Comparison of ENCODE assay signal across 24 mouse cellular contexts in the genomic region with DNA sequence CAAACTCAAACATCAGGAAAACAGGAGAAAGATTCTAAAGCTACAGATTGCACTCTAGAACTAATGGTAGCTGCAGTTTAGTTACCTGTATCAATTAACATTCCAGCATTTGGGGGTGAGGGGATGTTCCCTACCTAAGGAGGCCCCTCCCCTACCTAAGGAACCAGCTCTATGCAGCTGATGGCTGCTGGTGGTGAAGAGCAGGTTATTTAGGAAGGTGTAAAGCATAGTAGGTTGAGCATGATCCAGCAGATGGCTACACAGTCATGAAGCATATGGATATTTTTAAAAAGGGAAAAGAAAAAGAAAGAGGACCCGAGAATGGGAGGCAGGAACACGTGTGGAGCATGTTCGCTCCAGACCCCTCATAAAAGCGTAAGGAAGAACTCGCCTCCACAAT. TPM values are rescaled to one million over a fixed set of nuclear protein-coding genes. Genes with fewer than 3 reads are reported as not detected.
DNase-seq lines count a peak whose midpoint lies in the region; ATAC-seq lines count a peak whose summit lies in the region.
"Had no signal": no experiment of that assay in that cellular context is flagged by ENCODE, and none has a peak within 500 bp of the region (broad histone marks: within the 10 kb centered on the region; RNA-seq: fewer than 3 reads in every experiment).

No protein-coding gene starts in this region.

- DNase-seq in neural tube, embryonic 10.5 days (ENCODE audit: extremely low spot score, low spot score): no peak
- DNase-seq in induced T-regulatory cell, adult 2 months (ENCODE audit: low read depth): peak; percentile 24
- no peak for DNase-seq in kidney, postnatal 14 days
- DNase-seq: adrenal gland, adult 8-10 months; adrenal gland, postnatal 14 days; adrenal gland, postnatal 36 days; cerebellum, adult 11-12 months; cerebellum, adult 2 months; cerebellum, adult 9-10 months; cerebellum, postnatal 10 days; cerebellum, postnatal 25 days; embryo, embryonic 11 days had no signal

- H3K4me1 ChIP-seq in forebrain, embryonic 16.5 days (replicated peaks; ENCODE audit: control insufficient read depth, insufficient read depth, low read length): no peaks in the 10 kb centered on the region
- H3K4me1 ChIP-seq in forebrain, embryonic 15.5 days: peaks cover 4% of the 10 kb centered on the region
- 0 out of 2 replicates have a peak, but pooled peaks cover 2% of the 10 kb centered on the region for H3K4me1 ChIP-seq in neural tube, embryonic 13.5 days (replicated peaks)
- H3K4me1 ChIP-seq: embryonic facial prominence, embryonic 13.5 days; embryonic facial prominence, embryonic 15.5 days; forebrain, embryonic 10.5 days had no signal

- ATAC-seq in forebrain, embryonic 16.5 days: peak; percentile 36; the same call in 1 of the 2 replicates
- no peak for ATAC-seq in forebrain, embryonic 15.5 days (replicated peaks)
- ATAC-seq in neural tube, embryonic 13.5 days (ENCODE audit: low read depth): 0 out of 2 replicates have a peak, but pooled peaks have one; percentile 53
- ATAC-seq in granulocyte monocyte progenitor cell, adult 5-6 weeks (replicated peaks; ENCODE audit: poor library complexity, severe bottlenecking): no peak
- ATAC-seq: activated CD4-positive, CD25-positive, alpha-beta regulatory T cell, adult 4 months; forebrain, embryonic 14.5 days; Patski had no signal

- H3K9ac ChIP-seq in forebrain, embryonic 16.5 days (replicated peaks; ENCODE audit: low read depth, low read length): no peak overlapping the region
- no peak overlapping the region for H3K9ac ChIP-seq in forebrain, embryonic 15.5 days (replicated peaks)
- H3K9ac ChIP-seq in neural tube, embryonic 13.5 days: no peak overlapping the region
- H3K9ac ChIP-seq: embryonic facial prominence, embryonic 13.5 days; embryonic facial prominence, embryonic 15.5 days had no signal

- no peaks in the 10 kb centered on the region for H3K9me3 ChIP-seq in forebrain, embryonic 16.5 days (ENCODE audit: control insufficient read depth, low read length)
- H3K9me3 ChIP-seq in forebrain, embryonic 15.5 days: no peaks in the 10 kb centered on the region
- no peaks in the 10 kb centered on the region for H3K9me3 ChIP-seq in neural tube, embryonic 13.5 days
- H3K9me3 ChIP-seq: embryonic facial prominence, embryonic 13.5 days; embryonic facial prominence, embryonic 15.5 days; forebrain, embryonic 10.5 days; G1E had no signal

- WGBS in forebrain, embryonic 16.5 days: 87% methylated on average over 5 of the region's 5 CpGs
- WGBS in forebrain, embryonic 15.5 days: 94% methylated on average over 5 of the region's 5 CpGs
- WGBS in neural tube, embryonic 13.5 days: 94% methylated on average over 5 of the region's 5 CpGs

- H3K36me3 ChIP-seq in forebrain, embryonic 16.5 days (ENCODE audit: control insufficient read depth, insufficient read depth): peaks cover 31% of the 10 kb centered on the region
- peaks cover 60% of the 10 kb centered on the region for H3K36me3 ChIP-seq in forebrain, embryonic 15.5 days
- peaks cover 73% of the 10 kb centered on the region for H3K36me3 ChIP-seq in neural tube, embryonic 13.5 days

- H3K4me3 ChIP-seq in forebrain, embryonic 16.5 days (replicated peaks; ENCODE audit: low read length): no peak overlapping the region
- no peak overlapping the region for H3K4me3 ChIP-seq in forebrain, embryonic 15.5 days
- H3K4me3 ChIP-seq in neural tube, embryonic 13.5 days: no peak overlapping the region
- H3K4me3 ChIP-seq: embryonic facial prominence, embryonic 13.5 days; embryonic facial prominence, embryonic 15.5 days; erythroblast, embryonic 14.5 days; forebrain, embryonic 10.5 days had no signal

- no peaks in the 10 kb centered on the region for H3K27me3 ChIP-seq in forebrain, embryonic 16.5 days (replicated peaks; ENCODE audit: control insufficient read depth, insufficient read depth, low read length)
- H3K27me3 ChIP-seq in forebrain, embryonic 15.5 days: no peaks in the 10 kb centered on the region
- H3K27me3 ChIP-seq in neural tube, embryonic 13.5 days: no peaks in the 10 kb centered on the region
- H3K27me3 ChIP-seq: embryonic facial prominence, embryonic 13.5 days; embryonic facial prominence, embryonic 15.5 days; Patski had no signal

- H3K27ac ChIP-seq in forebrain, embryonic 16.5 days (ENCODE audit: low read length): no peak overlapping the region
- H3K27ac ChIP-seq in forebrain, embryonic 15.5 days (replicated peaks): no peak overlapping the region
- H3K27ac ChIP-seq in neural tube, embryonic 13.5 days (replicated peaks): no peak overlapping the region
- H3K27ac ChIP-seq: embryonic facial prominence, embryonic 13.5 days; embryonic facial prominence, embryonic 15.5 days; forebrain, embryonic 10.5 days had no signal

- H3K4me2 ChIP-seq in forebrain, embryonic 16.5 days (ENCODE audit: low read length): no peak overlapping the region
- H3K4me2 ChIP-seq in forebrain, embryonic 15.5 days (replicated peaks): no peak overlapping the region
- no peak overlapping the region for H3K4me2 ChIP-seq in neural tube, embryonic 13.5 days
- H3K4me2 ChIP-seq: embryonic facial prominence, embryonic 13.5 days; embryonic facial prominence, embryonic 15.5 days had no signal

RNA-seq across cellular contexts. Expression of gene Tra2b, which starts 15.5 kb away (rescaled TPM):
- 373 and 397 TPM in 2 replicates for polyA plus RNA-seq in forebrain, embryonic 16.5 days (2015; fragmentation: Nextera tagmentation; extraction: Ambion mirVana)
- 359 and 363 TPM in 2 replicates for polyA plus RNA-seq in forebrain, embryonic 15.5 days (2015; fragmentation: Nextera tagmentation; extraction: Ambion mirVana)
- polyA plus RNA-seq in neural tube, embryonic 13.5 days (2015; fragmentation: Nextera tagmentation; extraction: Ambion mirVana): 292 and 340 TPM in 2 replicates
- 256 and 259 TPM in 2 replicates for total RNA-seq in granulocyte monocyte progenitor cell, adult 5-6 weeks (2014; fragmentation: Nextera tagmentation)
- 564 and 655 TPM in 2 replicates for total RNA-seq in granulocyte monocyte progenitor cell, adult 5-6 weeks (2017)

Comparison
In these comparisons a context has a peak if more than half of its experiments do, and no peak if none do; other contexts are left out.
1. ATAC-seq: peak in forebrain, embryonic 16.5 days (single experiment) and neural tube, embryonic 13.5 days (single experiment); none in forebrain, embryonic 15.5 days (single experiment) and granulocyte monocyte progenitor cell, adult 5-6 weeks (single experiment).